Mouse (Mus musculus): ENCODE measurements around the gene Olfr364-ps1.

Gene Olfr364-ps1

GRCm38 (mm10) chr2:37139022-37139421 lies at the start of gene Olfr364-ps1:
Gene Olfr364-ps1 (plus strand): TSS chr2:37139322.
- no peak for DNase-seq

GRCm38 (mm10) chr2:37117810-37118209 lies 21.3 kb upstream of the Olfr364-ps1 start, which contains the start of gene Olfr362:
Gene Olfr362 (minus strand): TSS chr2:37117910.
- no peak for DNase-seq

- DNase-seq = no peak
Observed at GRCm38 (mm10) chr2:37187898-37188297, 48.8 kb downstream of the Olfr364-ps1 start, which contains the start of gene Olfr365. Gene Olfr365 (plus strand): TSS chr2:37188198.
